Mouse (Mus musculus) cerebellum, postnatal 25 days (tissue): ENCODE data around the gene Olfml2a.

Experiments
- DNase-seq, 2 experiments: peaks; one replicate each; pipeline ENCODE4 v3.0.0; 2021; ENCODE audit warnings: mixed read lengths in 2 of 2

Gene Olfml2a

DNA sequence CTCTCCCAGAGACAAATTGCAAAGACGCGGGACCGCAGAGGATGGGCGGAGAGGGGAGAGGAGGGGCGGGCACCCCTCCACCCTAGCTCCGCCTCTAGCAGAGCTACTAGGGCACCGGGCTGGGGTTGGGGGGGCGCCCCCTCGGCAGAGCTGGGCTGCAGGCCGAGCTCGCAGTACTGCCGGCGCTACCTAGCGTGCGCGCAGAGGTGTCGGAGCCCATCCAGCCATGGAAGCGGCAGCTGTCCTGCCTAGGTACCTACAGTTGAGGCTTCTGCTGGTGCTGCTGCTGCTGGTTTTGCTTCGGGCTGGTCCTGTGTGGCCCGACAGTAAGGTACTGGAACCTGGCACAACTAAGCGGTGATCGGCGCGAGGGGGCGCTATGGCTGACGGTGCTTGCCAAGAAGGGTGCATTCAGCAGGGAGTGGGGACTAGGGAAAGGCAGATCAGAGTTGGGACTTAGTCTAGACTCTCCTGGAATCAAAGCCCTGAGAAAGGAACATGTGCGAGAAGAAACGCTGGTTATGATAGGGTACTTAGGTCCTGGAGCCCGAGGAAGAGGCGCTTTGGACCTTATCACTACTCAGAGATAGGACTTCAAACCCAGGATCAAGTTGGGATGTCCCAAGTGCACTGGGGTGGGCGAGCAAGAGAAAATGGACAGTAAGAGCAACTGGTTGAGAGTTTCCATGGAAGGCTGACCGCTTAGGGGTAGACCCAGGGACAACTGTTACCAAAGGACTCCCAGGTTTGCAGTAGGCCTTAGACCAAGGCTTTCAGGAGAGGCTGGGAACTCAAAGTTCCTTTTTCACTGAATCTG lies at the start of gene Olfml2a:
TSS of gene Olfml2a (plus strand) at position 128 of the 817 bp plus-strand sequence.
- DNase-seq: peak; percentile 62 to 77

DNA sequence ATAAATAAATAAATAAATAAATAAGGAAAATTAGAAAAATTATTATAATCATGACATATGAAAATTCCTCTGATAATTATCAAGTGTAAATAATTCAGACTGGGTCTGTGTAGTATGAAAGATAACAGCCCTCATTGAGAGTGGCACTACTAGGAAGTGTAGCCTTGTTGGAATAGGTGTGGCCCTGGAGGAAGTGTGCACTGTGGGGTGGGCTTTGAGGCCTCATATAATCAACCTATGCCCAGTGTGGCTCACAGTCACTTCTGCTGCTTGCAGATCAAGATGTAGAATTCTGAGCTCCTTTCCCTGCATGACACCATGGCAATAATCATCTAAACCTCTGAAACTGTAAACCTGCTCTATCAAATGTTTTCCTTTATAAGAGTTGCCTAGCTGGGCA lies 28.9 kb upstream of the Olfml2a start:
- DNase-seq: no peak

DNA sequence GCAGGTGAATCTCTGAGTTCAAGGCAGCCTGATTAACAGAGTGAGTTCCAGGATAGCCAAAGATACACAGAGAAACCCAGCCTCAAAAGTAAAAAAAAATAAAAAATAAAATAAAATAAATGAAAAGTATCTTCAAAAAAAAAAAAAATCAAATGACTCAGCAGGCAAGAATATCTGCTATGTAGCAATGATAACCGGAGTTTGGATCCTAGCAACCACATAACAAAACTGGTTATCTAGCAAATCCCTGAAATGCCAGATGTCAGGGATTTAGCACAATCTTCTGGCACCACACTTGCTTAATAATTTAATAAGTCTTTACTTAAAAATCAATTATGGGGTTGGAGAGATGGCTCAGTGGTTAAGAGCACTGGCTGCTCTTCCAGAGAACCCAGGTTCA lies 27.5 kb upstream of the Olfml2a start:
- DNase-seq: no peak

DNA sequence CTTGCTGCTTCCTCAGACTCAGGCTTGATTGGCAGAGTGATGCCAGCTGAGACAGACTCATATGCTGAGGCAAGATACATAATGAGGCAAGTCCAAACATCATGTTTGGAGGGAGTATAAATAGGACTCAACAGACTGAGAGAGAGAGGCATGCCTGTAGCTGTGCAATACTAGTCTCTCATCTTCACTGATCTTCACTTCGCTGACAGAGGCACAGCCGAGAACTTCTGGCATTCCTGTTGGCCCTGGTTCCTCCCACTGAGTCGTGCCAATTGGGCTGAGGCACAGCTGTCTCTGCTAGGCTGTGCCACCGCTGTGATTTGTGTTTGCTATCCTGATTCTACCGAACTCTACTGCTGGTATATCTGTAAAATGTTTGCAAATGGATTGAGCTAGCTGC lies 25.7 kb upstream of the Olfml2a start:
- no peak for DNase-seq

DNA sequence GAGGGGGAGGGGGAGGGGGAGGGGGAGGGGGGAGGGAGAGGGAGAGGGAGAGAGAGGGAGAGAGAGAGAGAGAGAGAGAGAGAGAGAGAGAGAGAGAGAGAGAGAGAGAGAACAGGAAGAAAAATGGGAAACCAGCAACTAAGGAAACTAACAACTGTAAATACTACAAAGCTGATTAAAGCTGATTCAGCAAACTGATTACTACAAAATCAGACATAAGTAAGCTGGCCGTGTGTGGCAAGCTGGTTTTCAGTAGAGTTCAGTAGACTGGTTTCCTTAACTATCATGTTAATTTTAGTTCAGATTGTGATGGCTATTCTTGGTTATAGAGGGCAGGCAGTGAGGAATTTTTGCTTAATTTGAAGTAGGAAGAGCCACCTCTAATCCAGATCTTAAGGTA lies 23.2 kb upstream of the Olfml2a start:
- no peak for DNase-seq

DNA sequence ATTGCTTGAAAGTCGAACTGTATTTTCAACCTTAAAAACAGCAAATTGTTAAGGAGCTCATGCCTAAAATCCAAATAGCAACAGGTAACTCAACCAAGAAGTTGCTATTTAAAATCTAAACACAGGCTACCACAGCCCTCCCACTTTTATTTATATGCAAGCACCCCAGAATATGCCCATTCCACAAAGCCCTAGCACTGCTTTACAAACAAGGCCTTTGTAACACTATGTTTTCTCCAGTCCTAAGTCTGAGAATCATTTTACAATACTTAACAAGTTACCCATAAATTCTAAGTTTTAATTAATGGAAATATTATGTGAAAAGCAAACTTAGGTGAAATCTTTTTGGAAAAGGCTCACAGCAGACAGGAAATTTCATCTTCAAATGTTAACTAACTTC lies 17.3 kb upstream of the Olfml2a start:
- no peak for DNase-seq

DNA sequence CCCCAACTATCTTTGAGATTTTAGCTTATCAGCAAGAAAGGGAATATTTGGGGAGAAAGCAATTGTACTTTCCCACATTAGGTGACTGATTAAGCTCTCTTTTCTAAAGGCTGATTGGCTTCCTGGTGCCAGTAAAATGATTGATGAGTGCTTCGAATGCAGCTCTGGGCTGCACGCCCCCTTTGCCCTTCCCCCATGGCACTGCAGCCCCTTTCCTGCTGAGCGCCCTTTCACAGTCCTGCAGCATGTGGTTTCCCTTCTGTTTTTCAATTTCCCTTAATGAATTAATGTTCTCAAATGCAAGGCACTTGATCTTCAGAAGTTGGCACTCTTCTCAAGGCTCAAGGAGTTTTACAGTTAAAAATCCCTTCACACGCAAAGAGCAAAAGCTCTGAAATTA lies 16.8 kb upstream of the Olfml2a start:
- no peak for DNase-seq

DNA sequence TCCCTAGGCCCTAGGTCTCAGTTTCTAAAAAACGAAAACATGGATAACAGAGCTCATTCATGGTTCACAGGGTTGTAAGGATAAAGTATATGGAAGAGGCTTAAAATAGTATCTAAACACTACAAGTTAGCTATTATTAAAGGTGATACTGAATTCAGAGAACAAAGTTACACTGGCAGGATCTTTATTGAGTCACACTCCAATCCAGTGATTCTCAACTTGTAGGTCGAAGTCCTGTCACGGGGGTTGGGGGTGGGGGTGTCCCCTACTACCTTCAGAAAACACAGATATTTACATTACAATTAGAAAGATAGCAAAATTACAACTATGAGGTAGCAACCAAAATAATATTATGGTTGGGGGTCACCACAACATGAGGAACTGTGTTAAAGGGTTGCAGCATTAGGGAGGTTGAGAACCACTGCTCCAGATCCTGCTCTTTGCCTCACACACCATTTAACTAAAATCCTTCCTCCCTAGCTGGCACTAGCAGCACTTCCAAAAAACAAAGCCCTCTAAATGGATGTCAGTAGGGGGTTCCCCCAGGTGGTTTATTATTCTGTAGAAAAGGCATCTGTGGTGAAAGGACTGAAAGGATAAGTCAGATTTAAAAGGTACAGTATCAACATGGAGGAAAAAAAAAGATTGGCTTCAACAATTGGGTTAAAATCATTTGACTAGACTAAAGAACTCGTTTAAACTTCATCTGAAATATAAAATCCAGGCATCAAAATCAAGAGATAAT lies 14.7 kb upstream of the Olfml2a start:
- no peak for DNase-seq

DNA sequence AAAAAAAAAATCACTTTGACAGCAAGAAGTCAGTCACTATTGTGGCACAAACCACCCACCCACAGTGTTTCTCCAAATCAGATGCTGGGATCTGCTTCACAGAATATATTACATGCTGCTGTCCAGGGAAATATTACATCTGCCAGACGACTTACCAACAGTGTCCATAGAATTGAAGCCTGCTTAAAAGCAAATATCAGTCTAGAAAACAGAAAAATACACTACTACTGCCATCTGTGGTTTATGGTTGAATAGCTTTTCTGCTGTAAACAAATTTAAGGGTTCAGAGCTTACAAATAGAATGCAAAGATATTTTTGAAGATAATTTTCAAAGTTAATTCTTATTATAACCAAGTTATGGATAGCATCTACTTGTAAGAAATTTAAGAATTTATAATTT lies 10.4 kb upstream of the Olfml2a start:
- no peak for DNase-seq

DNA sequence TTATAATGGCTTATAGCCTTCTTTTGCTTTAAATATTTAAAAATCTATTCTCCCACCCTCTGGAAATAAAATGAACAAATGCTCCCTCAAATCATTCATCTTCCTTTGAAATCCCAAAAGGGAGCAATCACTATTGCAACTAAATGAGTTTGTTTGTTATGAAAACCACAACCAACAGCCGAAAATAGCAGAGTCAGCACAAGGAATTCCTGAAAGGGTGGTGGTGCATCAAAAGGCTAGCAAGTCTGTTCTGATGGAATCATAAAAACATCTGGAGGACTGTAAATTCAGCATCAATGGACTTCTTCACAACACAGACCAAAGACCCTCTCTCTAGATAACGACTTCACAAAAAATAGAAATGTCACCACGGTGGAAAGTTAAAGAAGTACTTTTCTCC lies 8.3 kb upstream of the Olfml2a start:
- no peak for DNase-seq

DNA sequence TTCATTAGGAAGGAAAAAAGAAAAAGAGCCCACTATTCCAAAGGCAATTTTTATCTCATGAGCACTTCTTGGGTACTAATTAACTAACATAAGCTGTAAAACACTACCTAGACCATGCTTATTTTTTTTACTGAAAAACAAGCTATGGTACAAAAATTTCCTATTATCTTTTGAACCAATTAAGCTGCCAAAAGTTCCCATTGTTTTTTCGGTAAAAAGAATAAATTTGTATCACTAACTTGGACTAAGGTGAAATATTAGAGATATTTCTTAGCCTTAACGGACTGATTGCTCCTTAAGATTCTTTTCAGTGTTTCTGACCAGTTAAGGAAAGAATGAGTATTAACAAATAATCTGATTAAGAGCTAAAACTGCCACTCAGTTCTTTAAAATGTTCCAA lies 7.9 kb upstream of the Olfml2a start:
- no peak for DNase-seq

DNA sequence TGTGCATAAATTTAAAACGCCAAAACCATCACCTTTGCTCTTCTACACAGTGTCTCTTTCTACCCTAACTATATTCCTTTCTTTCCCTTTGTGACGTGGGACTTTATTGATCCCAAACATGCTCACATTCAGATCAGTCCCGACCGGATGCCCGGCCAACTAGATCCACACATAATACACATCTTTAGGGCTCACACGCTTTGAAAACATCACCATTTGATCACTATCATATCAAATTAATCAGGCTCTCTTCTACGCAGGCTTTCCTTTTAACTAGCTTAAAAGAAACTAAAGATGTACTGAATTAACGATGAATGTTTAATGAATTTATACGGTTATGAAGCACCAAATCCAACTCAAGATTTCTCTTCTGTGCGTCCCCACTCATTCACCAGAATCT lies 7.2 kb upstream of the Olfml2a start:
- no peak for DNase-seq

DNA sequence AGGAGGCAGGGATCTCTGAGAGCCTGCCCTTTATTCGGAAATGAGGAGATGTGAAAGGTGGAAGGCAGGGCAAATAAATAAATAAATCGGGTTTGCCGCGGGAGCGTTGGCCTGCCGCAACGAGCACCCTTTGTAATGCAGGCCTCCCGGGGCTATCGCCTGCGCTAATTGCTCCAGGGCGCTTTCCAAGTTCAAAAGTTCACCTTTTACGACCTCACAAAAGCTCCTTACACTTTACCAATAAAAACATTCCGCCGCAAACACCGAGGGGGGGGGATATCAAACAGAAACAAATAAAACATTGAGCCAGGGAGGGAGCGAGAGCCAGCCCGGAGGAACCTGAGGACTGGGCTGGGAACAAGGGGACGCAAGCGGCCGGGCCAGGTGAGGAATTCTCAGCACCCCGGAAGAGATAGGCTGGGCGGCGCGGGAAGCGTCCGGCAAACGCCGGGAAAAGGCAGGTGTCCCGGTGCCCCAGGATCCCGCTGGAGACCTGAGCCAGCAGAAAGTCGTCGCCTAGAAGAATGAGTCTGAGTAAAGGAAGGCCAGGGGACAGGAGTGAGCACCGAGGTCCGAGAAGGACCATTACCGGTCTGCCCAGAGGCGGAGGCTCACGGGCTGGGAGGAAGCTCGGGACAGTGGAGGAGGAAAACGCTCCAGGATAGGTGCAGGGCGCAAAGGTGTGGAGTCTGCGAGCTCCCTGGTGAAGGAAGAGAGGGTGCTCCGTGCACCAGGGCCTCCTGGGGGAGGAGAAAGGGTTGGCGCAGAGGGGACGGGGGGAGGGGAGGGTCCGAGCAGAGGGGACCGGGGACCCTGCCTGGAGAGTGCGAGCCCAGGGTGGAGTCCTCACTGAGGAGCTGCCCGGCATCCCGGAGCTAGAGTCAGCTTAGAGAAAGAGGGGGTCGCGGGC lies 6.4 kb upstream of the Olfml2a start:
- DNase-seq: peak; percentile 52 to 58

DNA sequence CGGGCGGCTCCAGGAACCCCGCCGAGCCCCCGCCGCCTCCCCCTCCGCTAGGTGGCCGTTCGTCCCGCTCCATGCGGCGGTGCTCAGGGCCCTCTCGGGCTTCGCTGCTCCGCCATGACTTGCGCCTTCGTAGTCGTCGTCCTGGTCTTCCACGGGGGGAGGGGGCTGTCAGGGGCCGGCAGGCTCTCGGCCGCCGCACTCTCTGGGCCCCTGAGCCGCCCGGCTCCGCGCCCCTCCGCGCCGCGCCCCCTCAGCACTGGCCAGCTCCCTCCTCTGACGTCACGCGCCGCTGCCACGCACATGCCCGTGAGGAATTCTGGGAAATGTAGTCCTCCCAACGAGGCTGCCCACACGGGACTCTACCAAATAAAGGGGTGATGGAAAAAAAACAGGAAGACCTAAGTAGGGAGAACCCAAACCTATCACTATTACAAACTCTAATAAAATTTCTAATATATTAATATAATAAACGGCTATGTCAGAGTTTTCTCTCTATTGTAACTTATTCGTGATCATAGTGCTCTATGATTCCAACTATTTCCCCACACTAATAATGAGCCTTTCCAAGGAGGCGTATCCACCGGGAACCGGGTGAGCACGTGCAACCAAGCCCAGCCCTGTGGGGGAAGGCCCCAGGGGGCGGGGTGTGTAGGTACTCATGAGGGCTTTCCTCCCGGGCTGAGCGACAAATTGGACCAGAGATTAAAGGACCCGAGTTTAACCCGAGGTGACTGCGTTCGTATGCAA lies 5.5 kb upstream of the Olfml2a start:
- DNase-seq: peak; percentile 93 to 95

DNA sequence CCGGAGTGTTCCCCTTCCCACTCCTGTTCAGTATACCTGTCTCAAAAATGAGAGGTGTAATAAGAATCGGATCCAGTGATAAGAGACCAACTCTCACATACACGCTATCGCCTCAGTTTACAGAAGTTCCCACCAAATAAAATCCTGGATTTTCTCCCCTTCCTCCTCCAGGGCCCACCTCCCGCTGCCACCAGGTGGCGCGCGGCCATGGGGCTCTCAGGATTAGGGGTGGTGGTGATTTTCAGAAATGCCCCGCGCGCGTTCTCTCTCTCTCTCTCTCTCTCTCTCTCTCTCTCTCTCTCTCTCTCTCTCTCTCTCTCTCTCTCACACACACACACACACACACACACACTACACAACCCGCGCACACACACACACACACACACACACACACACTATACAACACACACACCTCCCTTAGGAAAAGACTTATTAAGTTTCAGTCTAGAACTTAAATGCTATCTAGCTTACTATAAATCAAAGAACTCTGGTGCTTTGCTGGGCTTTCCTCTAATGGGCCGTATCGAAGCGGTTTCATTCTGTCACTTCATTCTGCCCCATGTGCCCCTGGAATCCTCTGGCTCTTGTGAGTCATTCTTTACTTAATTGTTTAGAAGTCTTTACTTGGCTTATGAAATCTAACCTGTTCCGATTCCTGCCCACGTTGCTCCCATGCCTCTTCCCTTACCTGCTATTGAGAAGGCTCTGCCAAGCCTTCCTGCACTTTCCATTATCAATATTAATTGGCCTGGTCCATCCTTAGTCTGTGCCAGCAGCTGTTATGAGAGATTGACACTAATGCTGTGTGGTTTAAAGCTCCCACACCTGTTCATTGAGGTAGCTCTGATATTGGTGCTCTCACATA lies 4.4 kb upstream of the Olfml2a start, which contains the start of gene Nr6a1:
TSS of gene Nr6a1 (minus strand) at position 574 of the 865 bp plus-strand sequence.
- peak; percentile 65 to 83 for DNase-seq

DNA sequence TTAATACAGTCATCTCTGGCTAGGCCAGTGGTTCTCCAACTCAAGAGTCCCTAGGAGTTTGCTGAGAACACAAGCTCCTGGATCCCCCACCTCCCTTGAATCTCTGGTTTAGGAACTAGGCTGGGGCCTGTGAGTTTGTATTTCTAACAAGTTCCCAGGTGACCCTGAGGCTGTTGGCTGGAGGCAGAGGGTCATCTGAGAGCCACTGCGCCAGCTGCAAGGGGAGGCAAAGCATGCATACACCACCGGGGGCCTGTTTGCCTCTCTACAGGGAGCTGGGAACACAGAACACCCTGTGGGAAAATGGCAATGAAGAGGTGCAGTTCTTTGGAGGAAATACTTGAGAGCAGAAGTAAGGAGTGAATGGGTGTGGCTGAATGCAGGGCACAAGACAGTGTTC lies 1.5 kb upstream of the Olfml2a start:
- DNase-seq: no peak

DNA sequence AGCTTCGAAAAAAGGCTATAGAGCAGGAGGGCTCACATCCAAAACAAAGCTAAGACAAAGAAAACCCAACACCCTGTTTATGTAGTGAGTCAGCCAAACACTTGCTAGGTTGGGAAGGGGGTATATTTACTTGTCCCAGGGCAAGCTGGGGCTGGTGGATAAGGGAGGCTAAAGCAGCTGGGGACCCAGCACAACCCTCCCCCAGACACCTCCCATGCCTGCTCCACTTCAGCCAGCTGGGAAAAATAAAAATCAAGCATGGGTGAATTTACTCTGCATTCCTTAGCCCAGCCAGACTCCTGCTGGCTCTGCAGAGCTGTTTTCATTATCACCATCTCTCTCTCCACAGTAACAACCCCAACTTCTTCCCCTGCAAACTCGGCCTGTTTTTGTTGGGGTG lies 2.2 kb downstream of the Olfml2a start:
- DNase-seq: no peak

DNA sequence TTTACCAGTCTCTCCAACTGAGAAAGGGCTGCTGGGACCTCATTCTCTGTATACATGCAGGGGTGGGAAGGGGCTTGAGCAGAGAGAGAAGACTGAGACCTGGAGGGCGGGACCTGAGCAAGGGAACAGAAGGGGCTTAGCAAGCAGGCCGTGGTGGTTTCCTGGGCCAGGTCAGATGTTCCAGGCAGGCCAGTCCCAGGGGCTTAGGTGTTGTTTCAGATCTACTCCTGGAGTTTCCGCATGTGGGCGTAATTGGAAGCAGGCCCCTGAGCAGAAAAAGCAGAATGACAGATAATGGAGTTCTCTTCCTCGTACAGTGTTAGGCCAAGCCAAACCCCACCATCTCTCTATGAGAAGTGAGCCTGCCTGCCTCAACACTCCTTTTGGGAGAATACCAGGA lies 3.2 kb downstream of the Olfml2a start:
- DNase-seq: no peak

DNA sequence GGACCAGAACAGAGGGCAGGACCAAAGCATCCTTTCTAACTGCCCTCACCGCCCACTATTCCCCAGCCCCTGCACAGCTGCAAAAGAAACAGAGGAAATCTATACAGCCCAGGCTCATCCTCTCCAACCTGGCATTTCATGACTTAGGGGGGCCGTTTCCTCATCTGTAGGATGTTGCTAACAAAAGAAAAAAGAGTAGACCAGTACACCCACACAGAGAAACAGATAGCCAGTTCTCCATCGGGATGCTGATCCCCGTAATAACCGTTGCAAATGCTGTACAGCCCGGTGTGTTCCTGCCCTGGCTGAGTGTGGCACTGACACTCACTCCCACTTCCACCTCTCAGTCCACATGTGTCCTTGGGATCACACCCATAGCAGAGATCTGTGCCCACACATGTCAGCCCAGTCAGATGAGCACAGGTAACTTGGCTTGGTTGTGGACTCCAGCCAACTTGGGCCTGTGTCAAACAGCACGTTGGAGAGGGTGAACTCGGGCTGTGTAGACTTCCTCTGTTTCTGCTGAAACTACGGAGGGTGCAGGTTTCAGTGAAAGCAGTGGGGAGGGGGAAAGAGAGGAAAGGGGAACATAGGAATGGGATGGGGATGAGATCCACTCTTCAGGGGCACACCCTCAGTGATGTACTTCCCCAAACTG lies 5.1 kb downstream of the Olfml2a start:
- DNase-seq: no peak

DNA sequence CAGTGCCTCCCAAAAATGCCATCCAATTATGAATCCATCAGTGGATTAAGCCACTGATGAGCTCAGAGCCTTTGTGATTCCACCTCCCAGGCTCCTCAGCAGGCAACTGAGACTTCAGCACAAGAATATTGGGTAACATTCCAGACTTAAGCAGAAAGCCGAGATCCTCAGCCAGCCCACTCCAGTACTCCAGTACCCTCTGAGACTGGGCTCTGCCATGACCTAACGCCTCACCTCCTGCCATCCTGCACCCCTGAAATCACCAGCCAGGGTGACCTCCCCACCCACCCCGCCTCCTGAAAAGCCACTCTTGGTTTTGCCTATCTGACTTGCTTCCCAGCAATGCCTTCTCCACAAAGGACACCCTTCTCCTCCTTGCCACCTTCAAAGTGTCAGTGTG lies 5.6 kb downstream of the Olfml2a start:
- DNase-seq: no peak

DNA sequence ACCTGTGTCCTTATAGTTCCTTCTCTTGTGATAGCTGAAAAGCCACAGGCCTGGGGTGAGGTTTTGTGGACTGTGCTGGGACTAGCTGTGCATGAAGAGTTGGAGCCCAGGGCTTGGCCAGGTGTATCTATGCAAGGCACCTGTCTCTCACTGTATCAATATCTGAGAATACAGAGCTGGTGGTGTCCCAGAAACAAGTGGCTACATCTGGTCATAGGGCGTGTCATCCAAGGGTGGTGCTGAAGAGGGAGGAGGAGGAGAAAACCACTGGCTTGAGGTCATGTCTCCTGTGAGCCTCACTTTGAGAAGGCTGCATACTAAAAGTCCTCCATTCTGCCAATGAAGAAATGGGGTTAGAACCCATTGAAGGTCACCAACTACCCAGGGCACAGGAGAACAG lies 6.2 kb downstream of the Olfml2a start:
- no peak for DNase-seq
